Mouse (Mus musculus) neural tube, embryonic 11.5 days (tissue): ENCODE results near the gene Ttll6. TPM values are rescaled to one million over a fixed set of nuclear protein-coding genes. Genes with fewer than 3 reads are reported as not detected.

ENCODE experiments used
- ATAC-seq: fragments of 200-750 bp; cut with Nextera tagmentation; 2 replicates; pipeline ENCODE4 v1.8.0; 2017; ENCODE audit warnings: moderate number of reproducible peaks, mild to moderate bottlenecking, moderate TSS enrichment, moderate library complexity; ENCODE audit not compliant: insufficient read depth, low FRiP score, low TSS enrichment
- DNase-seq: peaks from one replicate; pipeline ENCODE4 v3.0.0-alpha.2; 2015; ENCODE audit warnings: low spot score
- H3K27ac ChIP-seq: fragments of 300-500 bp; sonication (generic); 2 replicates; pipeline ENCODE4 v1.5.1; 2014; ENCODE audit warnings: low read depth, mild to moderate bottlenecking, low read length
- H3K27me3 ChIP-seq: fragments of 300-500 bp; sonication (generic); 2 replicates; pipeline ENCODE4 v1.6.1; 2014; ENCODE audit warnings: mild to moderate bottlenecking, low read length, mixed read lengths; ENCODE audit not compliant: control insufficient read depth, insufficient read depth
- H3K36me3 ChIP-seq: fragments of 300-500 bp; sonication (generic); 2 replicates; pipeline ENCODE4 v1.6.1; 2014; ENCODE audit warnings: mild to moderate bottlenecking, low read length, moderate library complexity, mixed read lengths; ENCODE audit not compliant: control insufficient read depth, insufficient read depth
- H3K4me1 ChIP-seq: fragments of 300-500 bp; sonication (generic); 2 replicates; pipeline ENCODE4 v1.6.1; 2014; ENCODE audit warnings: low read length, mixed read lengths; ENCODE audit not compliant: control insufficient read depth, insufficient read depth
- H3K4me2 ChIP-seq: fragments of 300-500 bp; sonication (generic); 2 replicates; pipeline ENCODE4 v1.6.1; 2014; ENCODE audit warnings: low read depth, mild to moderate bottlenecking, moderate library complexity
- H3K4me3 ChIP-seq: fragments of 300-500 bp; sonication (generic); 2 replicates; pipeline ENCODE4 v1.5.1; 2014; ENCODE audit warnings: low read depth, low read length
- H3K9ac ChIP-seq: fragments of 300-500 bp; sonication (generic); 2 replicates; pipeline ENCODE4 v1.6.1; 2014; ENCODE audit warnings: mild to moderate bottlenecking, low read length
- H3K9me3 ChIP-seq: fragments of 300-500 bp; sonication (generic); 2 replicates; pipeline ENCODE4 v1.6.1; 2016; ENCODE audit warnings: low read length; ENCODE audit not compliant: control insufficient read depth
- WGBS: fragments of 180-500 bp; shearing (Covaris S2); extraction: QIAGEN DNeasy Blood & Tissue Kit; methylation state at CpG from one replicate; pipeline ENCODE4 v1.1.7; 2014; 5-methylcytosine and 5-hydroxymethylcytosine counted together
- polyA plus RNA-seq: library from polyadenylated mRNA; unstranded; fragments of >200 nt; fragmentation: Nextera tagmentation; extraction: Ambion mirVana; gene quantifications from 2 replicates; pipeline ENCODE4 v1.2.1, GENCODE M21; 2014

The Ttll6 gene
- polyA plus RNA-seq, 1 experiment from 2014 or later = not detected

- H3K9ac ChIP-seq = no peak overlapping the region
- H3K36me3 ChIP-seq = no peaks in the 10 kb centered on the region
- H3K4me3 ChIP-seq = no peak overlapping the region; the same call in 1 of the 2 replicates
- under 1% methylated on average over 25 of the region's 25 CpGs for WGBS
- ATAC-seq (no peak), DNase-seq (no peak)
- peaks cover 99% of the 10 kb centered on the region for H3K27me3 ChIP-seq
- H3K4me1 ChIP-seq = no peaks in the 10 kb centered on the region; the same call in 1 of the 2 replicates
- no peaks in the 10 kb centered on the region for H3K9me3 ChIP-seq
- no peak overlapping the region for H3K4me2 ChIP-seq
- no peak overlapping the region for H3K27ac ChIP-seq
These were observed 39.1 kb downstream of the Ttll6 start for GRCm38 (mm10) chr11:96172511-96173287.

GRCm38 (mm10) chr11:96173288-96173840 is 39.8 kb downstream of the Ttll6 start:
- Histone ChIP-seq H3K4me3 (no peak overlapping the region; the same call in 1 of the 2 replicates), H3K36me3 (no peaks in the 10 kb centered on the region), H3K9ac (no peak overlapping the region), H3K4me1 (no peaks in the 10 kb centered on the region; the same call in 1 of the 2 replicates), H3K27me3 (peaks cover 99% of the 10 kb centered on the region), H3K9me3 (no peaks in the 10 kb centered on the region), H3K4me2 (no peak overlapping the region), H3K27ac (no peak overlapping the region)
- DNase-seq (no peak), ATAC-seq (no peak)
- WGBS = under 1% methylated on average over 16 of the region's 16 CpGs

GRCm38 (mm10) chr11:96174881-96175280 is 41.3 kb downstream of the Ttll6 start:
- DNase-seq (no peak), ATAC-seq (no peak)
- Histone ChIP-seq H3K9me3 (no peaks in the 10 kb centered on the region), H3K9ac (no peak overlapping the region), H3K27ac (no peak overlapping the region), H3K27me3 (peaks cover 99% of the 10 kb centered on the region), H3K36me3 (no peaks in the 10 kb centered on the region), H3K4me3 (no peak overlapping the region), H3K4me1 (no peaks in the 10 kb centered on the region; the same call in 1 of the 2 replicates), H3K4me2 (no peak overlapping the region)
- WGBS = under 1% methylated on average over 6 of the region's 6 CpGs

GRCm38 (mm10) chr11:96175511-96175910 is 41.9 kb downstream of the Ttll6 start:
- Histone ChIP-seq H3K27me3 (peaks cover 99% of the 10 kb centered on the region), H3K4me3 (no peak overlapping the region), H3K4me2 (no peak overlapping the region), H3K9me3 (no peaks in the 10 kb centered on the region), H3K27ac (no peak overlapping the region), H3K9ac (no peak overlapping the region), H3K4me1 (no peaks in the 10 kb centered on the region; the same call in 1 of the 2 replicates), H3K36me3 (no peaks in the 10 kb centered on the region)
- ATAC-seq (no peak), DNase-seq (peak; percentile 53)
- WGBS = under 1% methylated on average over 17 of the region's 17 CpGs

GRCm38 (mm10) chr11:96175951-96176530 is 42.5 kb downstream of the Ttll6 start:
- H3K4me1 ChIP-seq = no peaks in the 10 kb centered on the region; the same call in 1 of the 2 replicates
- H3K9ac ChIP-seq = no peak overlapping the region
- no peaks in the 10 kb centered on the region for H3K36me3 ChIP-seq
- no peak overlapping the region for H3K4me3 ChIP-seq
- WGBS = under 1% methylated on average over 9 of the region's 9 CpGs
- no peak overlapping the region for H3K27ac ChIP-seq
- DNase-seq (no peak), ATAC-seq (no peak)
- H3K4me2 ChIP-seq = no peak overlapping the region
- H3K9me3 ChIP-seq = no peaks in the 10 kb centered on the region
- peaks cover 99% of the 10 kb centered on the region for H3K27me3 ChIP-seq

DNA sequence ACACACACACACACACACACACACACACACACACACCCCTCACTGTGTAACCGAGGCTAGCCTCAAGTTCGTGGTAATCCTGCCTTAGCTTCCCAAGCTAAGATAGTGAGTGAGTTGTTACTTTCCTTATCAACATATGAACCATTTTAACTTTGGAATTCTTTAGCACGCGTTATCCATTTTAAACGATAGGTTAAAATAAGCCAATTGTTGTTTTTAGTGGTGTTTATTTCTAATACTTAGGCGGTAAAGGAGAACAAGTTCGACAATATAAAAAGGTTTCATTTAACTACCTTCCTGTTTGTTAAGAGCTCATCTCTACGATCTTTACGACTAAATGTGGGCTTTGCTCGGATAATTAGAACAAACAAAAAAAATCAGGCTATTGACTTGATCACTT is 43.3 kb downstream of the Ttll6 start:
- under 1% methylated on average over 10 of the region's 10 CpGs for WGBS
- DNase-seq = peak; percentile 12
- no peak overlapping the region for H3K4me2 ChIP-seq

GRCm38 (mm10) chr11:96177546-96178174 is 44.1 kb downstream of the Ttll6 start:
- DNase-seq = peak; percentile 52
- H3K4me2 ChIP-seq = no peak overlapping the region
- H3K27ac ChIP-seq = no peak overlapping the region
- no peak overlapping the region for H3K9ac ChIP-seq
- no peaks in the 10 kb centered on the region; the same call in 1 of the 2 replicates for H3K4me1 ChIP-seq
- no peaks in the 10 kb centered on the region for H3K9me3 ChIP-seq
- WGBS = under 1% methylated on average over 27 of the region's 27 CpGs
- ATAC-seq = no peak
- H3K27me3 ChIP-seq = peaks cover 99% of the 10 kb centered on the region
- no peaks in the 10 kb centered on the region for H3K36me3 ChIP-seq
- H3K4me3 ChIP-seq = no peak overlapping the region

More for the DNA sequence above, 43.3 kb downstream of the Ttll6 start:
- H3K9ac ChIP-seq = no peak overlapping the region
- no peak overlapping the region for H3K4me3 ChIP-seq
- H3K9me3 ChIP-seq = no peaks in the 10 kb centered on the region
- peaks cover 99% of the 10 kb centered on the region for H3K27me3 ChIP-seq
- no peak overlapping the region for H3K27ac ChIP-seq
- ATAC-seq = no peak
- no peaks in the 10 kb centered on the region; the same call in 1 of the 2 replicates for H3K4me1 ChIP-seq
- no peaks in the 10 kb centered on the region for H3K36me3 ChIP-seq

- Histone ChIP-seq H3K9me3 (0 out of 2 replicates have a peak, but pooled peaks cover 3% of the 10 kb centered on the region), H3K27me3 (peaks cover 99% of the 10 kb centered on the region), H3K27ac (no peak overlapping the region), H3K4me2 (no peak overlapping the region), H3K9ac (no peak overlapping the region), H3K36me3 (no peaks in the 10 kb centered on the region), H3K4me3 (no peak overlapping the region), H3K4me1 (no peaks in the 10 kb centered on the region; the same call in 1 of the 2 replicates)
- DNase-seq (peak; percentile 51), ATAC-seq (no peak)
- WGBS = 1% methylated on average over 8 of the region's 8 CpGs
These were observed 44.8 kb downstream of the Ttll6 start for GRCm38 (mm10) chr11:96178356-96178755.
